Mouse (Mus musculus) megakaryocyte progenitor cell, adult 5-6 weeks (primary cell): ENCODE results near the gene Rhoa. TPM values are rescaled to one million over a fixed set of nuclear protein-coding genes. Genes with fewer than 3 reads are reported as not detected.
A peak's percentile ranks its signal among the peaks of the same experiment; 100 is the strongest.

Source experiments
- ATAC-seq: replicated peaks from 2 replicates; pipeline ENCODE4 v1.8.0; 2016; ENCODE audit warnings: mild to moderate bottlenecking, moderate TSS enrichment, inconsistent platforms; ENCODE audit not compliant: poor library complexity
- total RNA-seq, 2 experiments: library from RNA; stranded (forward) in 1 of 2; stranded (reverse) in 1 of 2; fragments of 157-497, 149-512 nt in 1 of 2; fragments of 200-1000 nt in 1 of 2; gene quantifications; 2 replicates each; pipeline versions ENCODE4 v1.2.3 to v1.2.4; 2015 to 2017

Gene Rhoa
- total RNA-seq, 2 experiments from 2014 or later = 261 to 283 TPM

DNA sequence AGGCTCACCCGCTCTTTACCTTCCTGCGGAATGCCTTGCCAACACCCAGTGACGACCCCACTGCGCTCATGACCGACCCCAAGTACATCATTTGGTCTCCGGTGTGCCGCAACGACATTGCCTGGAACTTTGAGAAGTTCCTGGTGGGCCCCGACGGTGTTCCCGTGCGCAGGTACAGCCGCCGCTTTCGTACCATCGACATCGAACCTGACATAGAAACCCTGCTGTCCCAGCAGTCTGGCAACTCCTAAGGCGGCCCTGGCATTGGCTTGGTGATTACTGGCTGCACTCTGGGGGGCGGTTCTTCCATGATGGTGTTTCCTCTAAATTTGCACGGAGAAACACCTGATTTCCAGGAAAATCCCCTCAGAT is 33.9 kb downstream of the Rhoa start:
- ATAC-seq = no peak

- peak; percentile 42 for ATAC-seq
These were observed 34.6 kb downstream of the Rhoa start for GRCm38 (mm10) chr9:108340258-108341138.

DNA sequence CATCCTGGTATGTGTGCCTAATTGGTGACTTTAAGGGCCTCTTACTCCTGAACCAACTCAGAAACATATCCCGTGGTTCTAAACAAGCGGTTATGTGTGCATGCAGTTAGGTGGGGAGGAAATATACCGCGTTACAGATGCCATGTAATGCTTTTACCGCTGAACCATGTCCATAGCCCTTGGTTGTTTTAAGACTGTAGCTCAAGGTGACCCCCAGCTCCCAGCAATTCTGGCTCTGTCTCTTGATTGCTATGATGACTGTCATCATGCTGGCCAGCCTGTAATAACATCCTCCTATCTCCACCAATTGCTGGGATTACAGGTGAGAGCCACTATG is 35.2 kb downstream of the Rhoa start:
- no peak for ATAC-seq

DNA sequence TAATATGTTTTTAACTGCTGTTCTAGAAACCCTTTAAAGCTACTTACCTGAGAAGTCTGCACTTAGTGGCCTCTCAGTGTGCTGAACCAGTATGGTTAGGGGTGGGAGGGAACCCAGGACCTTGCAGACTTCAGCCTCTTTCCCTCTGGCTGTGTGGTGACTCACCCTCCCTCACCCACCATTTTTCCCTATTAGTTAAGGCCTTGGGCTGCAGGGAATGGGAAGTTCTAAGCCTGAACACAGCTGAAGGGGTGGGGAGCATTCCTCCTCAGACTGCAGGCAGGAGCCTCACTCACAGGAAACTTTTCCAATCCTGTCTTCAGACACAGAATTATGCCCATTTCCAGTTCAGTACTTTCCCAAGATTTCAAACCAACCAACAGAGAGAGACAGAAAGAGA is 35.9 kb downstream of the Rhoa start:
- no peak for ATAC-seq

DNA sequence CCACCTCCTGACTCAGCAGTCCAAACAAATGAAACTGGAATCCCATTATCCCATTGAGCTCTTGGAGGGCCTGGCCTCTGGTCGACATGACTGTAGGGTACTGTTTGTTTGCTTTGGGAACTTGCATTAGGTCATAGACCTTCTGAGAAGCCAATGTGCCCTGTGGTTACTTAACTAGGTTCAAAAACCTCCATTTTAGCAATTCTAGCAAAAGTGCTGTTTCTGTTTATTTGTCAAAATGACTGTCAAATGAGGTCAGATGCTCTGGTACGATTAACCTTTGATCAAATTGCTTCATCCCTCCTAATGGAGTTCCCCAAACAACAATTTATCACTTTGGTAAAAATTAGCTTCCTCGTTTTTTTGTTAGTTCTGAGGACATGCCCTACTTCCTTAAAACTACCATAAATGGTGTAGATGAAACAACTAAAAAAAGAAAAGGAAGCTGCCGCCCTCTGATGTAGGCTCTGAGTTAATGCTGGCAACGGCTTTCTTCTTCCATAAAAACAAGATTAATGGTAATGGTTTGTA is 36.4 kb downstream of the Rhoa start:
- no peak for ATAC-seq

- ATAC-seq = no peak
These were observed 37.4 kb downstream of the Rhoa start for GRCm38 (mm10) chr9:108343331-108343730.

- ATAC-seq = no peak
These were observed 37.9 kb downstream of the Rhoa start for GRCm38 (mm10) chr9:108343835-108344234.

DNA sequence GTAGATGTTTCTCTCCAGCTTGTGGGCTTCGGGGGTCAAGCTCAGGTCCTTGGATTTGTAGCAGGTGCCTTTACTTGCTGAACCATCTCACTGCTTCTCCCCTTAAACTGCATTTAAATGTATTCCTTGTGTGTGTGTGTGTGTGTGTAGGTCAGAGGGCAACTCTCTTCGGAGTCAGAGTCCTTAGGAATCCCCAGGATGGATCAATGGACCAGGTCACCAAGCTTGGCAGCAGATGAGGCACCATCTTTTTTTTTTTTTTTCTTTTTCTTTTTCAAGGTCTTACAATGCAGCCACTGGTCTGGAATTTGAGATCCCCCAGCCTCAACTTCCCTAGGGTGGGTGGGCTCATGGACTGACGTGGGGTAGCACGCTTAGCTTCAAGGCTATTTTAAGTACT is 38.5 kb downstream of the Rhoa start:
- ATAC-seq = no peak

DNA sequence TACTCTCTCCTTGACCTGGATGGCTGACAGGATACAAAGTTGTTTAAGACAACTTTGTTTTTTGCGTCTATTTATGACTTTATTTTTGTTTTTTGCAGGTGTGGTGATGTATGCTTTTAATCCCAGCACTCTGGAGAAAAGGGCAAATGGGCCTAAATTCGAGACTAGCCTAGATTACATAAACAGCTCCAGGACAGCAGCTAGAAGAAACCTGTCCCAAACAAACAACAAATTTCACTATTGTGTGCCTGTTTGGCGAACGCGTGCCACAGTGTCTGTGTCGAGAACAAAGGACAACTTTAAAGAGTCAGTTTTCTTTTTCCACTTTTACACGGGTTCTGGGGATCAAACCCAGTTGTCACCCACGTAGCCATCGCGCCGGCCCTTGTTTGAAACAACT is 41.1 kb downstream of the Rhoa start:
- no peak for ATAC-seq

- ATAC-seq = peak; percentile 81
These were observed 41.8 kb downstream of the Rhoa start, which contains the start of gene Usp4 for GRCm38 (mm10) chr9:108347540-108348289. Gene Usp4 (plus strand): TSS chr9:108347853.

DNA sequence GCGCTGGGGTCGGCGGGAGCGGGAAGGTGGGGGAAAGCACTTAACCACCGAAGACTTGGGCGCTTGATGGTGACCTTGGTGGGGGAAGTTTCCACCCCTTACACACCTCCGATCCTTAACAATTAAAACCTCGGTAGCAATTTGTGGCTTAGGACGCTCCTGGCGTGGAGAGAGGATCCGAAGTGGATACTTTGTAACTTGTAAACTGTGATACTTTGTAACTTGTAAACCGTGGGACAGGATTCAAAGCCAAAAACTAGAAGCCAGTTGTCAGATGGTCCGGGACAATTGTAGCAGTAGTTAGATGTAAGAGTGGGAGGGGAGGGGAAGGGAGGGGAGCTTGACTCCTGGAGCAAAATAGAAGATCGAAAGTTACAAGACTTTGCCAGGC is 42.4 kb downstream of the Rhoa start:
- no peak for ATAC-seq

DNA sequence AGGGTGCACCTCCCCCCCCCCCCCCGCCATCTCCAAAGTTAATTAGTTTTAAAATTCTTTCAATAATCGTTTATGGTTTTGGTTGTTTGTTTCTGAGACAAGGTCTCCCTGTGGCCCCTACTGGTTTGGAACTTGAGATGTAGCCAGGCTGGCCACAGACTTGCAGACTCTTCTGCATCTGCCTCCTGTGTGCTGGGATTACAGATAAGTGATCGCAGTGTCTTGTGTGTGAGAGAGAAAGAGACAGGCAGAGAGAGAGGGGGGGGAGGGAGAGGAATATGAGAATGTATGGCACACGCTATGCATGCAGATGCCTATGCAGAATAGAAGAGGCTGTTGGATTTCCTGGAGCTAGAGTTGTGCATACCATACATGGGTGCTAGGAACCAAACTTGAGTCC is 43.8 kb downstream of the Rhoa start:
- peak; percentile 50 for ATAC-seq

- no peak for ATAC-seq
These were observed 72.3 kb downstream of the Rhoa start for GRCm38 (mm10) chr9:108378234-108378633.

- no peak for ATAC-seq
These were observed 72.8 kb downstream of the Rhoa start for GRCm38 (mm10) chr9:108378736-108379135.

DNA sequence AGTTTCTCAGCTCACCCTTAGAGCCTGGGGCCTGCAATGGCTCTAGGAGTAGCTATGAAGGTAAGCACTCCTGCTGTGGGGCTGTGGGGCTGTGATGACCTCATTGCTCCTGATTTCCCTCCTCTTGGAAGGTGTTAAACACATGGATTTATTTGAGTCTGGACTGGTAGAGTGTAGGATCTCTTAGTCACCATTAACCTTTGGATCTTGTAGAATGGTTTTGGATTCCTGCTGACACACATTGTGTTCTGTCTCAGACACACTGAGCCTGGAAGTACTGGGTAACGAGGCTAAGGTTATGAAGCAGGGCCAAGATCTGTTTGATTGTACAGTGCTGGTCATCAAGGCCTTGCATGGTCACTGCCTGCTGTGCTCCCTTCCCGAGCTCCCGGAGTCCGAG is 73.4 kb downstream of the Rhoa start:
- ATAC-seq = no peak

GRCm38 (mm10) chr9:108381382-108381781 is 75.5 kb downstream of the Rhoa start:
- no peak for ATAC-seq

GRCm38 (mm10) chr9:108385006-108385405 is 79.1 kb downstream of the Rhoa start:
- no peak for ATAC-seq

DNA sequence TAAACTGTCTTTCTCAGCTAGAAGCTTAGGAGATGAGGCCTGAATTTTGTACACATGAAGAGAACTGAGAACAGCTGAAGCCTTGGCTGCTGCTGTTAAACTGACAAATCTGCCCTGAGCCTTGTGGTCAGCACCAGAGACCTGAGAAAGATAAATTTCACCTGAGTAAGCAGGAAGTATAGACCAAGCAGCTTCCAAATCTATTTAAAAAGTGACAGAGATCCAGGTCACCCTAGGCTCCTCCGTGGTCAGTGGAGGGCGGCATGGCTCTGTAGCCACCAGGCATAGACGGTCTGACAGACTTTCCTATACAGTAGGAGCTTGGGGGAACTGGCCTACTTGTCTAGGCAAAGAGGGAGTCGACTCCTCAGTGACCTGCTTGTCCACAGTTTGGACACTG is 80.9 kb downstream of the Rhoa start:
- ATAC-seq = no peak
